Mouse (Mus musculus): ENCODE results near the gene Adprm.

Adprm gene

GRCm38 (mm10) chr11:67022354-67023115, 29.9 kb downstream of the Adprm start:
- no peak for DNase-seq

GRCm38 (mm10) chr11:67020948-67021347, 31.4 kb downstream of the Adprm start:
- peak; percentile 81 for DNase-seq

DNA sequence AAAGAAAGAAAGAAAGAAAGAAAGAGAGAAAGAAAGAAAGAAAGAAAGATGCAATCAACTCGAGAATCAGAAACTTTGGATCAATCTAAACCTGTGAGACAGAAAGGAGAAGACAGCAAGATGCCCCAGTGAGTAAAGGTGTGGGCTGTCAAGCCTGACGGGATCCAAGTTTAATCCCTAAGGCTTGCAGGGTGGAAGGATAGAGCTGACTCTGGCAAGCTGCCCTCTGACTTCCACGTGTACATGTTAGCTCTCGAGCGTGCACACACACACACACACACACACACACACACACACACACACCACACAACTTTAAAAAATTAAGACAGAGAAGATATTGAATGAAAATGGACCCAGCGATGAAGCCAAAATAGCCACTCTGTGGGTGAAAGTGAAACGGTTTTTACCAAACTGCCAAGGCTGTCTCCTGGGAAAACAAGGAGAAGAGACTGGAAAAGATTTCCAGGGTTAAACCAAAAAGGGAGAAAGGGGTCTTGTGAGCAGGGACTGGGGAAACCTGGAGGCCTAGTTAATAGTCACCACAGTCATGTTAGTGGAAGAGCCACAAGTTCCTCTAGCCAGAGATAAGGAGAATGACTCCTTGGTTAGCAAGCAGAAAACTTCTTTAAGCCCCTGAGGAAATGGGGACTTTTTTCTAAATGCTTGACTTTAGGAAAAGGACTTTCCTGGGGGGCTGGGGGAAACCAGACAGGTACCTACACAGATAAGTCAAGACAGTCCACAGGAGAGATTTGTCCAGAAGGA, 32.5 kb downstream of the Adprm start:
- no peak for DNase-seq

- DNase-seq = no peak
These were observed 34.4 kb downstream of the Adprm start for GRCm38 (mm10) chr11:67017801-67018591.

- DNase-seq = no peak
These were observed 40.8 kb downstream of the Adprm start for GRCm38 (mm10) chr11:67011635-67012034.

- peak; percentile 62 for DNase-seq
These were observed 42.0 kb downstream of the Adprm start for GRCm38 (mm10) chr11:67010430-67010829.

DNA sequence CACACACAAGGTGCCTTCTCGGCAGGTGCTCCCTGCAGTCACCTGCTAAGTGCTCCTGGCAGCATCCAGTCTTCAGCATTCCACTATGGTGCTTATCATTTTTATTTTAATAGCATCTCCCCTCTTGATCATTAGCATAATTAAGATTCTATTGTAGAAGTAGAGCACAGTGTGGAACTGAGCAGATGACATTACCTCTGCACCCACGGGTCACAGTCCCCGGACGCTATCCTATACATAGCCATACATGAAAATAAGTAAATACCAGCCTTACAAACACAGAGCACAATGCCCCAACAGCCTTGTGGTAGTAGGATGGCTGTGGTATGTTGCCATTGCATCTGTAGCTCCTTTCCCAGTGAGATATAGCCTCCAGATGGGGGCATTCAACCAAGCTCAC, 43.9 kb downstream of the Adprm start:
- DNase-seq = no peak

DNA sequence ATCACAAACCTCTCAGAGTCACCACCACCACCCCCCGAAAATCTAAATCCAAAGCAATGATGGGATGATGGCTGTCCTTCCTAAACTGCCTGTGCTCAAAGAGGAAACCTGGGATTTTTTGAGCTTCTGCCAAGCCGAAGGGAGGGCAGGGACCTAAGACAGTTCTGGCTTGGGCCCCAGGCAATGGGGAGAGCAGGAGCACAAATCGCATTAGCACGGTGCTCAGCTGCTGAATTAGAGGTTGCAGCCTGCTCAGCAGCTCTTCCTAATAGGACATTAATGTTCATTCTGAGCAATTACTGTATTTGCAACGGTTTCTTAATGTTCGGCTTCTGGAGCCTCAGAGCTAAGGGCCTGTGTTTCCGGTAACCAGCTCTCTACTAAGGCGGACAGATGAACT, 44.4 kb downstream of the Adprm start:
- DNase-seq = no peak

DNA sequence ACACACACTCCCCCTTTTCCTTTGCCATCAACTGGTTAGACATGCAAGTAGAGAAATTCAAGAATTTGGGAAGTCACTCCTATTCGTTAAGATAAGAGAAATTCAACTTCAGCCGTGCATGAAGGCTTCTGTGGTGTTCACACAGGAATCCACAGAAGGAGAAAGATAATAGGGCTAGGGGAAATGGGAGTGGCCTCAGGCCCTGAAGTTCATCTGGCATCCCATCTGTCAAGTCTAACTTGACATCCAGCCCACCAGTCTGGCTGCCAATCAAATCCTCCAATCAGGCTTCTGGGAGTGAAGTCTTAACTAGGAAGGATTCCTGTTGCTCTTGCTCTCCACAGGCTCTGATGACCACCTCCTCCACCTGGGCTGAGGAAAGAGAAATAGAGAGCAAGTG, 49.5 kb downstream of the Adprm start:
- DNase-seq = peak; percentile 62

DNA sequence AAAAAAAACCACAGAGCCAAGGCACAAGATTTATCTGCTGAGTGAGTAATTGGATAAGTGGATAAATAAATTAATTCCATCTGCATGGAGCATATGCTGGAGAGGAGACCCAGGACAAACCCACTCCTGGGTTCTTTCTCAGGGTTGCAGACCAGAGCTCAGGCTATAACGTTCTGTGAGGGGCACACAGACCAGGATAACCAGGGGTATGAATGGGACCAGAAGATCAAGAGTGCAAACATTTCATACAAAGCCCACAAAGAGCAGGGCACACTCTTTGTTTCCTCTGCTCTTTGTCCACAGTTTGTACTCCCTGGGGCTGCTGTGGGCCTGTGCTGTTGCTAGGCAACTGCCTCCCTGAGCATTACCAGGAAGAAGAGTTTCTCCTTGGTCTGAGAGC, 50.7 kb downstream of the Adprm start:
- DNase-seq = peak; percentile 64

- no peak for DNase-seq
These were observed 51.7 kb downstream of the Adprm start for GRCm38 (mm10) chr11:67000671-67001070.

DNA sequence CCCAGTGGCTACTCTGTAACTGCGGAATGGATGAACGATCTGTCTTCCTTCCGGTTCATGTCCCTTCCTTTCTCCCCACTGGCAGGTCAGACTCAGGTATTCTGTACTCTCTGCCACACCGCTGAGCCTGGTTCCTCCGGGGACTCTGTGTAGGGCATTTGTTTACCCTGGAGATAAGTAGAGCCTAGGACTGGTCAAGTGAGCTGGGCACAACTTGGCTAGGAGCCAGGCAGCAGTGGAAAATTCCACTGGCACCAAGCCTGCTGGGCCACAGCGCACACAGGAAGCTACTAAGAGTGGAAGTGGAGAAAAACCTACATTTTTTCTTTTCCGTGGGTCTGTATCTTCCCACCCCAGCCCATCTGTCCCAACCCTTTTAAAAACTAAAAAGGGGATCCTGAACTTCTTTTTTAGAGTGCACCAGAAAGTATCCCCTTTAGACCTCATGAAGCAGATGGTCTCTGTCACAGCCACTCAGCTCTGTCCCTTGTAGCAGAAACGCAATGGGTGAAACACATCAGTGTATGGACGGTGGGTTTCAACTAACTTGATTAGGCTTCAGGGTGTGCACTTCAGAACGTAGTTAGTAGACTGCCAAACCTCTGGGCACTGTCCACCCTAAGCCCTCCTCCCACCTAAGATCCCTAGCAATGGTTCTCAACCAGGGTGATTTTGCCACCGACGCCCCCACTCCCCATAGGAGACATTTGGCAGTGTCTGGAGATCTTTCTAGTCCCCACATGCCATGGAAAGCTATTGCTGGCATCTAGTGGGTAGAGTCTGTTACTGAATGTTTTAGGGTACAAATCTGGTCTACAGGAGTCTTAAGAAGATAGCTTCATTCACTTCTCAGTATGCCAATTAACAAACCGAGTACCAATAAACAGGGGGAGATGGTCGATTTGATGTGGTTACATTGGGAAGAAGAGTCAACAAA, 53.7 kb downstream of the Adprm start:
- peak; percentile 70 for DNase-seq

DNA sequence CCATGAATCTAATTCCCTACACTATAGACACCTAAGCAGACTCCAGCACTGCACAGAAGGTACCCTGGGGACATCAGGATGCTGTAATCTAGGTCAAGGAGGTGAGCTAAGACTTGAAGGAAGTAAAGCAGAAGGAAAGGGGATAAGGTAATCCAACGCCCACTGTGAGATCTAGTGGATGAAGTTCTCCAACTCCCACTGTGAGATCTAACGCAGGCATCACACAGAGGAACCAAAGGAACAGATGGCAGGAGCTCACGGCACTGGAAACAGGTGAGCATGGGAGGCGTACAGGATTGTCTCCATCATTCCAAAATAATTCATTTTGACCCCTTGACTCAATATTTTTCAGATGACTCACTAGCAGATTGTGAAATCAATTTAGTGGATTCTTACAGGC, 55.9 kb downstream of the Adprm start:
- DNase-seq = no peak

DNA sequence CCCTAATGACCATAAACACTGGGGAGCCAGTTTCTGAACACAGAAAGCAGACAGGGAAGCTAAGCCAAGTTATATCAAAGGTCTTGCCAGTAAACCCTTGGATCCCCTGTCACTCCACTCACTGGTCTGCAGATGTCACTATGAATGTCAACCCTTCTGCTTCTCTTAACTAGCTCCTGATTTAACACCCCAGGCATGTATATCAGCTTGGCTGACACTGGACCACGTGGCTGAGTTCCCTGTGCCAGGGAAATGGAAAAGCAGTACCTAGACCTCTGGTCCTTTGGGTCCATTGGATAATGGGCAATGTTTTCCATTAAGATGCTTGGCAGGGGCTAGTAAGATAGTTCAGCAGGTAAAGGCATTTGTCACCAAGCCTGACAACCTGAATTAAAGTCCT, 58.7 kb downstream of the Adprm start:
- DNase-seq = no peak

- no peak for DNase-seq
These were observed 60.2 kb downstream of the Adprm start for GRCm38 (mm10) chr11:66992150-66992549.

Measured in retina, postnatal 1 day (tissue).